Mouse (Mus musculus) cerebellum, postnatal 14 days (tissue): ENCODE results near the gene Pacsin1.

Experiments
- DNase-seq, 2 experiments: peaks; one replicate each; pipeline ENCODE4 v3.0.0; 2021; ENCODE audit warnings: mixed read lengths in 2 of 2

Gene Pacsin1

GRCm38 (mm10) chr17:27725412-27725811, 70.1 kb downstream of the Pacsin1 start:
- peak in 1 of 2 experiments; percentile 28 for DNase-seq

GRCm38 (mm10) chr17:27726527-27726926, 71.2 kb downstream of the Pacsin1 start:
- no peak for DNase-seq

GRCm38 (mm10) chr17:27728770-27729169, 73.5 kb downstream of the Pacsin1 start, which contains the start of gene Spdef:
Gene Spdef (minus strand): TSS chr17:27728955.
- DNase-seq: peak in 1 of 2 experiments; percentile 16

- DNase-seq: peak in 1 of 2 experiments; percentile 53
These were observed 76.8 kb downstream of the Pacsin1 start for GRCm38 (mm10) chr17:27732152-27732551.

- peak in 1 of 2 experiments; percentile 24 for DNase-seq
These were observed 77.4 kb downstream of the Pacsin1 start for GRCm38 (mm10) chr17:27732694-27733093.

- DNase-seq: peak in 1 of 2 experiments; percentile 15
These were observed 79.2 kb downstream of the Pacsin1 start for GRCm38 (mm10) chr17:27734344-27735073.

- DNase-seq: peak; percentile 54 to 66
These were observed 85.7 kb downstream of the Pacsin1 start for GRCm38 (mm10) chr17:27740961-27741360.

GRCm38 (mm10) chr17:27746446-27746845, 91.1 kb downstream of the Pacsin1 start:
- no peak for DNase-seq

GRCm38 (mm10) chr17:27748123-27748522, 92.8 kb downstream of the Pacsin1 start:
- DNase-seq: no peak

GRCm38 (mm10) chr17:27750451-27750942, 95.2 kb downstream of the Pacsin1 start:
- peak in 1 of 2 experiments; percentile 56 for DNase-seq

- DNase-seq: peak; percentile 63 to 69
These were observed 96.2 kb downstream of the Pacsin1 start for GRCm38 (mm10) chr17:27751314-27752202.

- DNase-seq: no peak
These were observed 104.9 kb downstream of the Pacsin1 start for GRCm38 (mm10) chr17:27760169-27760568.
